Mouse (Mus musculus): ENCODE measurements at regions not wholly inside any gene's neighbourhood (a gene's known extent, or its start where the extent isn't known, plus 50 kb on each side); places are given as distances from the start of the nearest gene placed in this dataset.

- TF ChIP-seq CTCF (IDR thresholded peaks at IDR 0.05; ENCODE audit: low read depth, low read length) (no peak), POLR2AphosphoS5 (IDR thresholded peaks at IDR 0.05; ENCODE audit: insufficient replicate concordance, low read depth, low read length) (no peak), GATA1 (IDR thresholded peaks at IDR 0.05; ENCODE audit: borderline replicate concordance, low read length) (no peak), TAL1 (conservative IDR thresholded peaks at IDR 0.05; ENCODE audit: low read depth, low read length) (no peak), GATA2 (IDR thresholded peaks at IDR 0.05; ENCODE audit: borderline replicate concordance, low read depth, low read length) (no peak)
Measured at GRCm38 (mm10) chr8:46385806-46386205, 85.0 kb upstream of the Acsl1 start.
